Mouse (Mus musculus): ENCODE results near the gene Ugt1a7c. TPM values are rescaled to one million over a fixed set of nuclear protein-coding genes. Genes with fewer than 3 reads are reported as not detected.
"Not testable (repeated sequence)": the region's sequence is repeated elsewhere in the genome, so short reads cannot be mapped to it uniquely, and the experiment has no call there.

Gene Ugt1a7c
- total and polyA plus RNA-seq, 2 experiments from 2014 or later, result 0.99 to 1.8 TPM

GRCm38 (mm10) chr1:88105656-88106055, 10.8 kb downstream of the Ugt1a7c start:
- Histone ChIP-seq H3K27me3 (ENCODE audit: control insufficient read depth, insufficient read depth, low read length) (no peaks in the 10 kb centered on the region), H3K4me2 (ENCODE audit: low read depth, low read length) (no peak overlapping the region), H3K9ac (replicated peaks; ENCODE audit: low read depth, low read length) (no peak overlapping the region), H3K27ac (ENCODE audit: low read depth) (no peak overlapping the region), H3K4me3 (ENCODE audit: low read depth, low read length) (no peak overlapping the region), H3K9me3 (replicated peaks; ENCODE audit: control insufficient read depth, low read length) (no peaks in the 10 kb centered on the region), H3K36me3 (replicated peaks; ENCODE audit: control insufficient read depth, insufficient read depth, low read length) (no peaks in the 10 kb centered on the region), H3K4me1 (ENCODE audit: control insufficient read depth, insufficient read depth) (no peaks in the 10 kb centered on the region)
- no peak for DNase-seq (ENCODE audit: low spot score)
- no peak for ATAC-seq (ENCODE audit: insufficient read depth, low read depth)
- 58% methylated on average over 2 of the region's 2 CpGs for WGBS
- TF ChIP-seq EP300 (IDR thresholded peaks at IDR 0.05; ENCODE audit: low read depth), result no peak
- no peak for TF ChIP-seq CTCF (IDR thresholded peaks at IDR 0.05; ENCODE audit: low read depth)

DNA sequence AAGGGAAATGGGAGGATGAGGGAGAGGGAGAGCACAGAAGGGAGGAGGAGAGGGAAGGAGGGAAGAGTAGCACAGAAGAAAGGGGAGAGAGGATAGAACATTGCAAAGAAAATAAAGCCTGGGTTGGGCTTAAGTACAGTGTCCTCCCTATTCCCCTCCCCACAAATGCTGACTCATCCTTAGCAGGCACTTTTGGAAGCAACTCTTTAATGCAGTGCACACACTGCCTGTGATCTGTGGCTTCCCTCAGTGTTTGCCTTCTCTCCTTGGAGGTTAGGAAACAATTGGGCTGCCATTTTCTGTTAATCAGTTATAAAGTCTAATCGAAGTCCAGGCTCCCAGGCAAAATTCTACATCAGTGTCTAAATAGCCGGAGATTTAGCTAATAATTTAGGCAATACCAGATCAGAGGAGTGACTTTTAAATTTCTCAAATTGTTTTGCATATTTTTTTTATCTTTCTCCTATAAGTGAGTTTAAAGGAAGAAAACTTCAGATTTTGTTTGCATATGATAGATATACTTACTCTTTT, 14.2 kb downstream of the Ugt1a7c start:
- H3K4me2 ChIP-seq (ENCODE audit: low read depth, low read length); H3K9ac ChIP-seq (replicated peaks; ENCODE audit: low read depth, low read length); H3K27ac ChIP-seq (ENCODE audit: low read depth); H3K4me1 ChIP-seq (ENCODE audit: control insufficient read depth, insufficient read depth); DNase-seq (ENCODE audit: low spot score); H3K4me3 ChIP-seq (ENCODE audit: low read depth, low read length); H3K36me3 ChIP-seq (replicated peaks; ENCODE audit: control insufficient read depth, insufficient read depth, low read length); H3K27me3 ChIP-seq (ENCODE audit: control insufficient read depth, insufficient read depth, low read length); H3K9me3 ChIP-seq (replicated peaks; ENCODE audit: control insufficient read depth, low read length); ATAC-seq (ENCODE audit: insufficient read depth, low read depth): not testable (repeated sequence)
- 69% methylated on average over 2 of the region's 2 CpGs for WGBS

GRCm38 (mm10) chr1:88109604-88110003, 14.7 kb downstream of the Ugt1a7c start:
- not testable (repeated sequence) for H3K27ac ChIP-seq (ENCODE audit: low read depth); H3K36me3 ChIP-seq (replicated peaks; ENCODE audit: control insufficient read depth, insufficient read depth, low read length); H3K4me2 ChIP-seq (ENCODE audit: low read depth, low read length); H3K4me1 ChIP-seq (ENCODE audit: control insufficient read depth, insufficient read depth); H3K4me3 ChIP-seq (ENCODE audit: low read depth, low read length); H3K9me3 ChIP-seq (replicated peaks; ENCODE audit: control insufficient read depth, low read length); H3K27me3 ChIP-seq (ENCODE audit: control insufficient read depth, insufficient read depth, low read length); DNase-seq (ENCODE audit: low spot score); H3K9ac ChIP-seq (replicated peaks; ENCODE audit: low read depth, low read length); ATAC-seq (ENCODE audit: insufficient read depth, low read depth)
- WGBS, result 73% methylated on average over 2 of the region's 2 CpGs

- DNase-seq (ENCODE audit: low spot score); H3K36me3 ChIP-seq (replicated peaks; ENCODE audit: control insufficient read depth, insufficient read depth, low read length); H3K27me3 ChIP-seq (ENCODE audit: control insufficient read depth, insufficient read depth, low read length); H3K4me3 ChIP-seq (ENCODE audit: low read depth, low read length); H3K4me2 ChIP-seq (ENCODE audit: low read depth, low read length); H3K4me1 ChIP-seq (ENCODE audit: control insufficient read depth, insufficient read depth); H3K27ac ChIP-seq (ENCODE audit: low read depth); H3K9ac ChIP-seq (replicated peaks; ENCODE audit: low read depth, low read length); H3K9me3 ChIP-seq (replicated peaks; ENCODE audit: control insufficient read depth, low read length); ATAC-seq (ENCODE audit: insufficient read depth, low read depth): not testable (repeated sequence)
- 80% methylated on average over 6 of the region's 6 CpGs for WGBS
Observed at GRCm38 (mm10) chr1:88112769-88113168, 17.9 kb downstream of the Ugt1a7c start.

GRCm38 (mm10) chr1:88120550-88120949, 25.7 kb downstream of the Ugt1a7c start:
- not testable (repeated sequence) for H3K9ac ChIP-seq (replicated peaks; ENCODE audit: low read depth, low read length); H3K36me3 ChIP-seq (replicated peaks; ENCODE audit: control insufficient read depth, insufficient read depth, low read length); DNase-seq (ENCODE audit: low spot score); H3K4me2 ChIP-seq (ENCODE audit: low read depth, low read length); H3K27ac ChIP-seq (ENCODE audit: low read depth); ATAC-seq (ENCODE audit: insufficient read depth, low read depth); H3K4me1 ChIP-seq (ENCODE audit: control insufficient read depth, insufficient read depth); H3K27me3 ChIP-seq (ENCODE audit: control insufficient read depth, insufficient read depth, low read length); H3K9me3 ChIP-seq (replicated peaks; ENCODE audit: control insufficient read depth, low read length); H3K4me3 ChIP-seq (ENCODE audit: low read depth, low read length)
- TF ChIP-seq CTCF (IDR thresholded peaks at IDR 0.05; ENCODE audit: low read depth), result peak; percentile 30
- 10% methylated on average over 3 of the region's 4 CpGs for WGBS

DNA sequence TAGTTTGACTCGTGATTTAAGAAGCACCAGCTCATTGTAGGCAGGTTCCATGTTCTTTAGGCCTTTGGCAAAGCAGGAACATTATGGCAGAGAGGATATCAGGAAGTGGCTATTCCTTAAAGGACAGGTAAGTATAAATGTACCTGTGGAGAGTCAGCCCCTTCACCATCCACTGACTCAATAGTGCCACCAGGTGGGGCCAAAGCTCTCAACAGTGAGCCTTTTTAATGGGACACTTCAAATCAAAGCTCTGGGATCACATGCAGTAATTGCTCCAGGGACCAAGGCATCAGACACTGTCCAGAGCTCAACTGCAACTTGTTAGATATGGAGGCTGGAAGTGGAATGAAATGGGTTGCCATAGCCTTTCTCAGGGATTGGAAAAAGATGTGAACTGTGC, 26.7 kb downstream of the Ugt1a7c start:
- H3K9ac ChIP-seq (replicated peaks; ENCODE audit: low read depth, low read length); H3K4me2 ChIP-seq (ENCODE audit: low read depth, low read length); H3K9me3 ChIP-seq (replicated peaks; ENCODE audit: control insufficient read depth, low read length); H3K4me3 ChIP-seq (ENCODE audit: low read depth, low read length); DNase-seq (ENCODE audit: low spot score); H3K27me3 ChIP-seq (ENCODE audit: control insufficient read depth, insufficient read depth, low read length); H3K4me1 ChIP-seq (ENCODE audit: control insufficient read depth, insufficient read depth); H3K27ac ChIP-seq (ENCODE audit: low read depth); ATAC-seq (ENCODE audit: insufficient read depth, low read depth); H3K36me3 ChIP-seq (replicated peaks; ENCODE audit: control insufficient read depth, insufficient read depth, low read length): not testable (repeated sequence)
- no CpG with 5 or more reads among the region's 1 CpGs for WGBS
- peak; percentile 24; the same call in 1 of the 2 replicates for TF ChIP-seq CTCF (IDR thresholded peaks at IDR 0.05; ENCODE audit: low read depth)
